ENCODE assay signal across 8 mouse cellular contexts in the genomic region with DNA sequence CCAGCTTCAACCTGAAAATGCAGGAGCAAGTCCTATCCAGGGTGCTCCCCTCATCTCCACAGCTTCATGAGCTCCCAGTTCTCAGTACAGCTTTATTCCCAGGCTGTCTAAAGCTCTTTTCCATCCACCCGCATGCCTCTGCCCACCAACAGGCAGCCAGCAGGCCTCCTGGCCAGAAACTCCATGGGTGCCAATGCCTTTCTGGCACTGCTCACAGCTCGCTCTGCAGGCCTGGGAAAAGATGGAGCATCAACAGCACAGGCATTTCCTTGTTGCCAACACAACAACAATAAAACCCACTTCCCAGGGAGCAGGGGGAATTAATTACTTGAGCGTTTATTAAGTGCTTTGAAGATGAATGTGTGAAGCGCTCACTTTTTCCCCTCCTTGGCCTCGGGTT.
DNase-seq lines count a peak whose midpoint lies in the region; ATAC-seq lines count a peak whose summit lies in the region.

No protein-coding gene starts in this region.

- no peak for ATAC-seq in granulocyte monocyte progenitor cell, adult 5-6 weeks (replicated peaks; ENCODE audit: poor library complexity, severe bottlenecking)

- DNase-seq in adrenal gland, postnatal 10 days: peak; percentile 24
- no peak for DNase-seq in adrenal gland, adult 2 months
- peak; percentile 44 for DNase-seq in lung, postnatal 10 days
- no peak for DNase-seq in lung, adult 18-20 months
- peak; percentile 28 for DNase-seq in left cerebral cortex, adult 11 months (ENCODE audit: low spot score)
- DNase-seq in right cerebral cortex, postnatal 14 days: peak; percentile 21
- DNase-seq in natural killer cell, adult 2 months (ENCODE audit: low spot score in 2 of 2): no peak

Comparison
In these comparisons a context has a peak if more than half of its experiments do, and no peak if none do; other contexts are left out.
1. DNase-seq: peak in adrenal gland, postnatal 10 days (single experiment), lung, postnatal 10 days (single experiment), left cerebral cortex, adult 11 months (single experiment) and right cerebral cortex, postnatal 14 days (single experiment); none in adrenal gland, adult 2 months (single experiment), lung, adult 18-20 months (0 of 2) and natural killer cell, adult 2 months (0 of 2).